Mouse (Mus musculus): ENCODE data around the gene Tmem200b.

Gene Tmem200b

GRCm38 (mm10) chr4:131910237-131910994, 11.2 kb upstream of the Tmem200b start:
- DNase-seq (ENCODE audit: low read depth): peak; percentile 37

- no peak for DNase-seq (ENCODE audit: low read depth)
These were observed 10.1 kb upstream of the Tmem200b start for GRCm38 (mm10) chr4:131911521-131911920.

- DNase-seq (ENCODE audit: low read depth): peak; percentile 59
These were observed 8.0 kb upstream of the Tmem200b start for GRCm38 (mm10) chr4:131913526-131913925.

GRCm38 (mm10) chr4:131914046-131914643, 7.4 kb upstream of the Tmem200b start:
- no peak for DNase-seq (ENCODE audit: low read depth)

- DNase-seq (ENCODE audit: low read depth): no peak
These were observed 6.6 kb upstream of the Tmem200b start for GRCm38 (mm10) chr4:131914891-131915469.

- no peak for DNase-seq (ENCODE audit: low read depth)
These were observed 5.7 kb upstream of the Tmem200b start for GRCm38 (mm10) chr4:131915821-131916328.

- no peak for DNase-seq (ENCODE audit: low read depth)
These were observed 5.1 kb upstream of the Tmem200b start for GRCm38 (mm10) chr4:131916425-131916824.

- DNase-seq (ENCODE audit: low read depth): no peak
These were observed 4.5 kb upstream of the Tmem200b start for GRCm38 (mm10) chr4:131917010-131917555.

GRCm38 (mm10) chr4:131918026-131918533, 3.5 kb upstream of the Tmem200b start:
- DNase-seq (ENCODE audit: low read depth): no peak

- no peak for DNase-seq (ENCODE audit: low read depth)
These were observed 2.7 kb upstream of the Tmem200b start for GRCm38 (mm10) chr4:131918711-131919500.

GRCm38 (mm10) chr4:131919506-131920140, 1.9 kb upstream of the Tmem200b start:
- no peak for DNase-seq (ENCODE audit: low read depth)

- DNase-seq (ENCODE audit: low read depth): no peak
These were observed 1.4 kb upstream of the Tmem200b start for GRCm38 (mm10) chr4:131920141-131920594.

GRCm38 (mm10) chr4:131920595-131921351, 798 bp upstream of the Tmem200b start:
- DNase-seq (ENCODE audit: low read depth): no peak

- DNase-seq (ENCODE audit: low read depth): no peak
These were observed 833 bp downstream of the Tmem200b start for GRCm38 (mm10) chr4:131922404-131922803.

- no peak for DNase-seq (ENCODE audit: low read depth)
These were observed 2.7 kb downstream of the Tmem200b start for GRCm38 (mm10) chr4:131924096-131924810.

- DNase-seq (ENCODE audit: low read depth): no peak
These were observed 7.6 kb downstream of the Tmem200b start for GRCm38 (mm10) chr4:131929146-131929545.

- no peak for DNase-seq (ENCODE audit: low read depth)
These were observed 17.9 kb downstream of the Tmem200b start for GRCm38 (mm10) chr4:131939459-131939858.

- DNase-seq (ENCODE audit: low read depth): no peak
These were observed 19.3 kb downstream of the Tmem200b start for GRCm38 (mm10) chr4:131940846-131941245.

- no peak for DNase-seq (ENCODE audit: low read depth)
These were observed 26.3 kb downstream of the Tmem200b start for GRCm38 (mm10) chr4:131947848-131948247.

- DNase-seq (ENCODE audit: low read depth): no peak
These were observed 28.3 kb downstream of the Tmem200b start for GRCm38 (mm10) chr4:131949903-131950302.
